In the genomic region with DNA sequence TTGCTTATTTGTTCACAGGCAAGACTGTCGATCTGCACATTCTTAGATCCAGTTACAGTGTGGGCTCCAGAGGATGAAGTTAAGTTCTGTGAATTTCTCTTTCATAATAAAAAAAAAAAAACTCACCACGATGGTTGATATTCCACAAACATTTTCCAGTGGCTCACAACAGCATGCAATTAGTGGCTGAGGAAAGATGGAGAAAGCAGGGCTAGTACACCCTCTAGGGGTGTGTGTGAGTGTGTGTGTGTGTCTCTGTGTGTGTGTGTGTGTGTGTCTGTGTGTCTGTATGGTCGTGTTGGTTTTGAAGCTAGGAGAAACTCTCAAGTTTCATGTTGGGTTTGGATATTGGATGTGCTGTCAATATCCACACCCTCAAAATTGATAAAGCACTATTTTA, we compare ENCODE assay signal across 9 mouse cellular contexts. TPM values are rescaled to one million over a fixed set of nuclear protein-coding genes. Genes with fewer than 3 reads are reported as not detected.
DNase-seq lines count a peak whose midpoint lies in the region; ATAC-seq and TF ChIP-seq lines count a peak whose summit lies in the region.
"Had no signal": no experiment of that assay in that cellular context is flagged by ENCODE, and none has a peak within 500 bp of the region (broad histone marks: within the 10 kb centered on the region; RNA-seq: fewer than 3 reads in every experiment).

No protein-coding gene starts in this region.

- CTCF ChIA-PET in Patski (lab: Charles Lee) = no interaction called here

- TF ChIP-seq POLR2A in heart, adult 2 months (IDR thresholded peaks at IDR 0.05; ENCODE audit: insufficient read depth, low read depth, low read length) = no peak

- no peak overlapping the region for H3K9ac ChIP-seq in heart, embryonic 14.5 days (ENCODE audit: low read length)
- H3K9ac ChIP-seq in heart, adult 2 months (ENCODE audit: low read depth, low read length) = no peak overlapping the region
- H3K9ac ChIP-seq in hindbrain, embryonic 11.5 days (ENCODE audit: low read depth, low read length) = no peak overlapping the region
- H3K9ac ChIP-seq in midbrain, embryonic 11.5 days (ENCODE audit: low read length) = no peak overlapping the region

- no peak overlapping the region for H3K27ac ChIP-seq in heart, embryonic 14.5 days (replicated peaks in 1 of 2; ENCODE audit: control insufficient read depth in 1 of 2, insufficient read depth in 1 of 2, low read depth in 2 of 2, low read length in 2 of 2)
- no peak overlapping the region for H3K27ac ChIP-seq in heart, adult 2 months
- no peak overlapping the region for H3K27ac ChIP-seq in hindbrain, embryonic 11.5 days (ENCODE audit: low read depth, low read length)
- H3K27ac ChIP-seq in midbrain, embryonic 11.5 days (ENCODE audit: low read depth, low read length) = no peak overlapping the region

- no peaks in the 10 kb centered on the region for H3K9me3 ChIP-seq in heart, embryonic 14.5 days (ENCODE audit: control insufficient read depth, low read length)
- no peaks in the 10 kb centered on the region for H3K9me3 ChIP-seq in hindbrain, embryonic 11.5 days (ENCODE audit: control insufficient read depth, low read length)
- no peaks in the 10 kb centered on the region for H3K9me3 ChIP-seq in midbrain, embryonic 11.5 days (ENCODE audit: control insufficient read depth, low read length)

- no peaks in the 10 kb centered on the region for H3K79me2 ChIP-seq in heart, adult 2 months (replicated peaks; ENCODE audit: control insufficient read depth, insufficient read depth, low read length)

- ATAC-seq in heart, embryonic 14.5 days (ENCODE audit: insufficient number of reproducible peaks, insufficient read depth, low FRiP score, low read depth) = no peak
- ATAC-seq in Patski = no peak
- ATAC-seq in hindbrain, embryonic 11.5 days (ENCODE audit: low FRiP score) = peak; percentile 72
- peak; percentile 51 for ATAC-seq in midbrain, embryonic 11.5 days (ENCODE audit: low FRiP score)
- ATAC-seq in cerebellum, adult (ENCODE audit: insufficient number of reproducible peaks, low FRiP score, low TSS enrichment) = no peak

- DNase-seq in heart, adult 2 months = no peak
- no peak for DNase-seq in Patski (ENCODE audit: low read depth, low spot score)
- no peak for DNase-seq in hindbrain, embryonic 11.5 days (ENCODE audit: low spot score)
- no peak for DNase-seq in midbrain, embryonic 11.5 days (ENCODE audit: low spot score, missing footprints)
- DNase-seq in cerebellum, postnatal 36 days = no peak
- no peak for DNase-seq in adrenal gland, postnatal 36 days
- DNase-seq: lung, postnatal 14 days had no signal

- H3K4me1 ChIP-seq in heart, embryonic 14.5 days (ENCODE audit: control insufficient read depth in 2 of 2, insufficient read depth in 2 of 2, low read length in 2 of 2) = peaks cover 3% of the 10 kb centered on the region in 2 experiments; a peak in 1 of 4 replicates
- no peaks in the 10 kb centered on the region for H3K4me1 ChIP-seq in heart, adult 2 months (ENCODE audit: control insufficient read depth, insufficient read depth, low read length)
- no peaks in the 10 kb centered on the region for H3K4me1 ChIP-seq in hindbrain, embryonic 11.5 days (replicated peaks; ENCODE audit: control insufficient read depth, insufficient read depth, low read length)
- no peaks in the 10 kb centered on the region for H3K4me1 ChIP-seq in midbrain, embryonic 11.5 days (ENCODE audit: control insufficient read depth, insufficient read depth, low read length)

- WGBS in heart, embryonic 14.5 days = 42% methylated on average over 3 of the region's 3 CpGs
- 29% methylated on average over 3 of the region's 3 CpGs for WGBS in heart, adult 2 months
- 50% methylated on average over 3 of the region's 3 CpGs for WGBS in hindbrain, embryonic 11.5 days
- WGBS in midbrain, embryonic 11.5 days = 50% methylated on average over 3 of the region's 3 CpGs

- TF ChIP-seq EP300 in heart, adult 2 months (IDR thresholded peaks at IDR 0.05; ENCODE audit: insufficient read depth, low read depth, low read length) = no peak

- no peaks in the 10 kb centered on the region for H3K27me3 ChIP-seq in heart, embryonic 14.5 days (ENCODE audit: control insufficient read depth, insufficient read depth, low read length)
- peaks cover 3% of the 10 kb centered on the region; the same call in 1 of the 2 replicates for H3K27me3 ChIP-seq in heart, adult 2 months (ENCODE audit: control insufficient read depth, insufficient read depth, low read length)
- H3K27me3 ChIP-seq in Patski = peaks cover 71% of the 10 kb centered on the region
- no peaks in the 10 kb centered on the region for H3K27me3 ChIP-seq in hindbrain, embryonic 11.5 days (ENCODE audit: control insufficient read depth, insufficient read depth, low read length)
- no peaks in the 10 kb centered on the region for H3K27me3 ChIP-seq in midbrain, embryonic 11.5 days (ENCODE audit: control insufficient read depth, insufficient read depth, low read length)

- 0 out of 4 replicates have a peak overlapping the region, but pooled peaks of 1 of the 2 experiments have one; percentile 18 for H3K4me3 ChIP-seq in heart, embryonic 14.5 days (ENCODE audit: control insufficient read depth in 1 of 2, insufficient read depth in 1 of 2, low read depth in 1 of 2, low read length in 2 of 2)
- no peak overlapping the region for H3K4me3 ChIP-seq in heart, adult 2 months
- H3K4me3 ChIP-seq in hindbrain, embryonic 11.5 days (ENCODE audit: low read depth, low read length) = no peak overlapping the region
- H3K4me3 ChIP-seq in midbrain, embryonic 11.5 days (ENCODE audit: low read depth, low read length) = no peak overlapping the region

- no peak for TF ChIP-seq CTCF in heart, adult 2 months (IDR thresholded peaks at IDR 0.05)
- peak; percentile 7 for TF ChIP-seq CTCF in Patski (IDR thresholded peaks at IDR 0.05)

- POLR2A ChIA-PET in Patski (lab: Charles Lee) = no interaction called here

- no peaks in the 10 kb centered on the region for H3K36me3 ChIP-seq in heart, embryonic 14.5 days (ENCODE audit: control insufficient read depth, insufficient read depth, low read length)
- H3K36me3 ChIP-seq in heart, adult 2 months (ENCODE audit: control insufficient read depth, insufficient read depth, low read length) = no peaks in the 10 kb centered on the region
- no peaks in the 10 kb centered on the region for H3K36me3 ChIP-seq in hindbrain, embryonic 11.5 days (ENCODE audit: control insufficient read depth, insufficient read depth, low read length)
- H3K36me3 ChIP-seq in midbrain, embryonic 11.5 days (ENCODE audit: control insufficient read depth, insufficient read depth, low read length) = no peaks in the 10 kb centered on the region

- H3K4me2 ChIP-seq in heart, embryonic 14.5 days (ENCODE audit: low read length) = peak overlapping the region; percentile 59
- H3K4me2 ChIP-seq in hindbrain, embryonic 11.5 days (replicated peaks; ENCODE audit: low read depth, low read length) = peak overlapping the region; percentile 43
- H3K4me2 ChIP-seq in midbrain, embryonic 11.5 days = peak overlapping the region; percentile 26; the same call in 1 of the 2 replicates

- in situ Hi-C loops in Patski (cut with MboI; ENCODE audit: low pct_unique_long_range_greater_than_20kb) = no loop called here

- intact Hi-C loops in heart, adult 2 months (cut with DNase I) = no loop called here

RNA-seq across cellular contexts. Expression of a gene that starts 0.3 kb away (rescaled TPM):
- not detected in 2 replicates for polyA plus RNA-seq in heart, embryonic 14.5 days (2014; fragmentation: Nextera tagmentation; extraction: Ambion mirVana)
- total RNA-seq in heart, adult 2 months (2021) = not detected
- not detected in 2 replicates for polyA plus RNA-seq in heart, adult 2 months (2012; rRNA removed)
- not detected for polyA plus RNA-seq in Patski (2021)
- polyA plus RNA-seq in hindbrain, embryonic 11.5 days (2014; fragmentation: Nextera tagmentation; extraction: Ambion mirVana) = not detected in 2 replicates
- polyA plus RNA-seq in midbrain, embryonic 11.5 days (2014; fragmentation: Nextera tagmentation; extraction: Ambion mirVana) = not detected in 2 replicates
- not detected for total RNA-seq in adrenal gland, postnatal 36 days (2021)

RNA-seq across cellular contexts. Expression of a gene that starts 14.1 kb away (rescaled TPM):
- not detected in 2 replicates for polyA plus RNA-seq in heart, embryonic 14.5 days (2014; fragmentation: Nextera tagmentation; extraction: Ambion mirVana)
- total RNA-seq in heart, adult 2 months (2021) = under 1 TPM; 0.70 to 0.76 TPM
- not detected in 2 replicates for polyA plus RNA-seq in heart, adult 2 months (2012; rRNA removed)
- polyA plus RNA-seq in Patski (2021) = 1.3 TPM
- not detected in 2 replicates for polyA plus RNA-seq in hindbrain, embryonic 11.5 days (2014; fragmentation: Nextera tagmentation; extraction: Ambion mirVana)
- not detected in 2 replicates for polyA plus RNA-seq in midbrain, embryonic 11.5 days (2014; fragmentation: Nextera tagmentation; extraction: Ambion mirVana)
- 1 to 10 TPM; 1.5 to 1.7 TPM for total RNA-seq in adrenal gland, postnatal 36 days (2021)

RNA-seq across cellular contexts. Expression of a gene that starts 19.9 kb away (rescaled TPM):
- not detected in 2 replicates for polyA plus RNA-seq in heart, embryonic 14.5 days (2014; fragmentation: Nextera tagmentation; extraction: Ambion mirVana)
- under 1 TPM; 0.70 to 0.76 TPM for total RNA-seq in heart, adult 2 months (2021)
- polyA plus RNA-seq in heart, adult 2 months (2012; rRNA removed) = not detected in 2 replicates
- 1.3 TPM for polyA plus RNA-seq in Patski (2021)
- polyA plus RNA-seq in hindbrain, embryonic 11.5 days (2014; fragmentation: Nextera tagmentation; extraction: Ambion mirVana) = not detected in 2 replicates
- polyA plus RNA-seq in midbrain, embryonic 11.5 days (2014; fragmentation: Nextera tagmentation; extraction: Ambion mirVana) = not detected in 2 replicates
- total RNA-seq in adrenal gland, postnatal 36 days (2021) = 1 to 10 TPM; 1.5 to 1.7 TPM

RNA-seq across cellular contexts. Expression of a gene that starts 25.7 kb away (rescaled TPM):
- not detected in 2 replicates for polyA plus RNA-seq in heart, embryonic 14.5 days (2014; fragmentation: Nextera tagmentation; extraction: Ambion mirVana)
- total RNA-seq in heart, adult 2 months (2021) = under 1 TPM; 0.70 to 0.76 TPM
- polyA plus RNA-seq in heart, adult 2 months (2012; rRNA removed) = not detected in 2 replicates
- polyA plus RNA-seq in Patski (2021) = not detected
- polyA plus RNA-seq in hindbrain, embryonic 11.5 days (2014; fragmentation: Nextera tagmentation; extraction: Ambion mirVana) = not detected in 2 replicates
- polyA plus RNA-seq in midbrain, embryonic 11.5 days (2014; fragmentation: Nextera tagmentation; extraction: Ambion mirVana) = not detected in 2 replicates
- not detected for total RNA-seq in adrenal gland, postnatal 36 days (2021)

RNA-seq across cellular contexts. Expression of a gene that starts 31.5 kb away (rescaled TPM):
- polyA plus RNA-seq in heart, embryonic 14.5 days (2014; fragmentation: Nextera tagmentation; extraction: Ambion mirVana) = not detected in 2 replicates
- under 1 TPM; 0.70 to 0.76 TPM for total RNA-seq in heart, adult 2 months (2021)
- polyA plus RNA-seq in heart, adult 2 months (2012; rRNA removed) = not detected in 2 replicates
- 1.3 TPM for polyA plus RNA-seq in Patski (2021)
- polyA plus RNA-seq in hindbrain, embryonic 11.5 days (2014; fragmentation: Nextera tagmentation; extraction: Ambion mirVana) = not detected in 2 replicates
- not detected in 2 replicates for polyA plus RNA-seq in midbrain, embryonic 11.5 days (2014; fragmentation: Nextera tagmentation; extraction: Ambion mirVana)
- 1 to 10 TPM; 1.5 to 1.7 TPM for total RNA-seq in adrenal gland, postnatal 36 days (2021)

Comparison
In these comparisons a context has a peak if more than half of its experiments do, and no peak if none do; other contexts are left out.
1. ATAC-seq: peak in hindbrain, embryonic 11.5 days (single experiment) and midbrain, embryonic 11.5 days (single experiment); none in heart, embryonic 14.5 days (single experiment), Patski (single experiment) and cerebellum, adult (single experiment).
2. Peak in every context shown above with its lines, with median percentiles within 50 percentile points of each other: H3K4me2 ChIP-seq.